Mouse (Mus musculus): ENCODE measurements around the gene Fgfr1op. TPM values are rescaled to one million over a fixed set of nuclear protein-coding genes. Genes with fewer than 3 reads are reported as not detected.
"Not testable (repeated sequence)": the region's sequence is repeated elsewhere in the genome, so short reads cannot be mapped to it uniquely, and the experiment has no call there.

The Fgfr1op gene
- polyA plus RNA-seq, 1 experiment from 2014 or later = 28.6 TPM

GRCm38 (mm10) chr17:8183815-8184214 is 18.5 kb downstream of the Fgfr1op start:
- H3K4me3 ChIP-seq = no peak overlapping the region
- no peaks in the 10 kb centered on the region for H3K27me3 ChIP-seq
- H3K4me1 ChIP-seq (replicated peaks) = no peaks in the 10 kb centered on the region
- peaks cover 47% of the 10 kb centered on the region for H3K36me3 ChIP-seq
- no peak overlapping the region for H3K27ac ChIP-seq (replicated peaks)
- no peak overlapping the region for H3K9ac ChIP-seq
- H3K4me2 ChIP-seq = no peak overlapping the region
- no peak for ATAC-seq (ENCODE audit: low FRiP score, low read depth)
- no peaks in the 10 kb centered on the region for H3K9me3 ChIP-seq
- 90% methylated on average over 5 of the region's 5 CpGs for WGBS

GRCm38 (mm10) chr17:8184217-8184616 is 18.9 kb downstream of the Fgfr1op start:
- H3K36me3 ChIP-seq = peaks cover 48% of the 10 kb centered on the region
- no peaks in the 10 kb centered on the region for H3K9me3 ChIP-seq
- no peak overlapping the region for H3K4me3 ChIP-seq
- H3K27me3 ChIP-seq = no peaks in the 10 kb centered on the region
- no peak overlapping the region for H3K4me2 ChIP-seq
- no peak overlapping the region for H3K9ac ChIP-seq
- no peak for ATAC-seq (ENCODE audit: low FRiP score, low read depth)
- 95% methylated on average over 7 of the region's 7 CpGs for WGBS
- no peaks in the 10 kb centered on the region for H3K4me1 ChIP-seq (replicated peaks)
- H3K27ac ChIP-seq (replicated peaks) = no peak overlapping the region

- Histone ChIP-seq H3K27me3 (no peaks in the 10 kb centered on the region), H3K27ac (replicated peaks) (no peak overlapping the region), H3K9me3 (no peaks in the 10 kb centered on the region), H3K36me3 (peaks cover 47% of the 10 kb centered on the region), H3K4me1 (replicated peaks) (no peaks in the 10 kb centered on the region), H3K4me2 (no peak overlapping the region), H3K4me3 (no peak overlapping the region), H3K9ac (no peak overlapping the region)
- WGBS = 89% methylated on average over 8 of the region's 8 CpGs
- no peak for ATAC-seq (ENCODE audit: low FRiP score, low read depth)
These were observed 28.4 kb downstream of the Fgfr1op start for GRCm38 (mm10) chr17:8193678-8194077.

GRCm38 (mm10) chr17:8195685-8196376 is 30.5 kb downstream of the Fgfr1op start:
- 94% methylated on average over 8 of the region's 8 CpGs for WGBS
- Histone ChIP-seq H3K36me3 (peaks cover 36% of the 10 kb centered on the region), H3K4me1 (replicated peaks) (no peaks in the 10 kb centered on the region), H3K4me3 (no peak overlapping the region), H3K9me3 (no peaks in the 10 kb centered on the region), H3K27me3 (no peaks in the 10 kb centered on the region), H3K9ac (no peak overlapping the region), H3K4me2 (no peak overlapping the region), H3K27ac (replicated peaks) (no peak overlapping the region)
- no peak for ATAC-seq (ENCODE audit: low FRiP score, low read depth)

- H3K9me3 ChIP-seq = no peaks in the 10 kb centered on the region
- H3K27ac ChIP-seq (replicated peaks) = no peak overlapping the region
- no peaks in the 10 kb centered on the region for H3K27me3 ChIP-seq
- no peak overlapping the region for H3K4me3 ChIP-seq
- WGBS = 69% methylated on average over 3 of the region's 3 CpGs
- no peak overlapping the region for H3K9ac ChIP-seq
- no peak overlapping the region for H3K4me2 ChIP-seq
- no peak for ATAC-seq (ENCODE audit: low FRiP score, low read depth)
- H3K36me3 ChIP-seq = peaks cover 27% of the 10 kb centered on the region
- H3K4me1 ChIP-seq (replicated peaks) = no peaks in the 10 kb centered on the region
These were observed 32.4 kb downstream of the Fgfr1op start for GRCm38 (mm10) chr17:8197652-8198051.

GRCm38 (mm10) chr17:8199067-8199935 is 34.0 kb downstream of the Fgfr1op start:
- no peaks in the 10 kb centered on the region for H3K4me1 ChIP-seq (replicated peaks)
- WGBS = 93% methylated on average over 11 of the region's 11 CpGs
- H3K36me3 ChIP-seq = peaks cover 15% of the 10 kb centered on the region
- ATAC-seq (ENCODE audit: low FRiP score, low read depth) = no peak
- H3K27ac ChIP-seq (replicated peaks) = no peak overlapping the region
- H3K9ac ChIP-seq = no peak overlapping the region
- no peaks in the 10 kb centered on the region for H3K9me3 ChIP-seq
- H3K4me3 ChIP-seq = no peak overlapping the region
- no peaks in the 10 kb centered on the region for H3K27me3 ChIP-seq
- no peak overlapping the region for H3K4me2 ChIP-seq

GRCm38 (mm10) chr17:8199936-8200330 is 34.6 kb downstream of the Fgfr1op start:
- no peak for ATAC-seq (ENCODE audit: low FRiP score, low read depth)
- no peaks in the 10 kb centered on the region for H3K27me3 ChIP-seq
- no peaks in the 10 kb centered on the region for H3K4me1 ChIP-seq (replicated peaks)
- peaks cover 10% of the 10 kb centered on the region; the same call in 1 of the 2 replicates for H3K36me3 ChIP-seq
- H3K4me2 ChIP-seq = no peak overlapping the region
- no peaks in the 10 kb centered on the region for H3K9me3 ChIP-seq
- no peak overlapping the region for H3K27ac ChIP-seq (replicated peaks)
- no peak overlapping the region for H3K9ac ChIP-seq
- H3K4me3 ChIP-seq = no peak overlapping the region
- 80% methylated on average over 1 of the region's 1 CpGs for WGBS

GRCm38 (mm10) chr17:8203487-8203886 is 38.2 kb downstream of the Fgfr1op start:
- no peaks in the 10 kb centered on the region for H3K36me3 ChIP-seq
- H3K4me3 ChIP-seq = no peak overlapping the region
- no peaks in the 10 kb centered on the region for H3K27me3 ChIP-seq
- 69% methylated on average over 1 of the region's 1 CpGs for WGBS
- no peak overlapping the region for H3K4me2 ChIP-seq
- no peak overlapping the region for H3K27ac ChIP-seq (replicated peaks)
- H3K9me3 ChIP-seq = no peaks in the 10 kb centered on the region
- no peaks in the 10 kb centered on the region for H3K4me1 ChIP-seq (replicated peaks)
- ATAC-seq (ENCODE audit: low FRiP score, low read depth) = no peak
- no peak overlapping the region for H3K9ac ChIP-seq

GRCm38 (mm10) chr17:8205221-8205631 is 39.9 kb downstream of the Fgfr1op start:
- H3K4me3 ChIP-seq; H3K27me3 ChIP-seq; H3K4me2 ChIP-seq; ATAC-seq (ENCODE audit: low FRiP score, low read depth); H3K27ac ChIP-seq (replicated peaks); H3K36me3 ChIP-seq; H3K9ac ChIP-seq; H3K9me3 ChIP-seq; H3K4me1 ChIP-seq (replicated peaks): not testable (repeated sequence)
- 69% methylated on average over 1 of the region's 1 CpGs for WGBS

GRCm38 (mm10) chr17:8206691-8207090 is 41.4 kb downstream of the Fgfr1op start:
- no peaks in the 10 kb centered on the region for H3K27me3 ChIP-seq
- 93% methylated on average over 5 of the region's 5 CpGs for WGBS
- H3K4me3 ChIP-seq = no peak overlapping the region
- H3K9me3 ChIP-seq = no peaks in the 10 kb centered on the region
- no peak overlapping the region for H3K9ac ChIP-seq
- H3K27ac ChIP-seq (replicated peaks) = no peak overlapping the region
- no peaks in the 10 kb centered on the region for H3K4me1 ChIP-seq (replicated peaks)
- H3K4me2 ChIP-seq = no peak overlapping the region
- no peak for ATAC-seq (ENCODE audit: low FRiP score, low read depth)
- no peaks in the 10 kb centered on the region for H3K36me3 ChIP-seq

GRCm38 (mm10) chr17:8209696-8210095 is 44.4 kb downstream of the Fgfr1op start:
- no peak overlapping the region for H3K4me3 ChIP-seq
- no peaks in the 10 kb centered on the region for H3K9me3 ChIP-seq
- no peak overlapping the region for H3K4me2 ChIP-seq
- no peak overlapping the region for H3K27ac ChIP-seq (replicated peaks)
- no peaks in the 10 kb centered on the region for H3K27me3 ChIP-seq
- H3K4me1 ChIP-seq (replicated peaks) = no peaks in the 10 kb centered on the region
- ATAC-seq (ENCODE audit: low FRiP score, low read depth) = no peak
- WGBS = 95% methylated on average over 2 of the region's 2 CpGs
- no peaks in the 10 kb centered on the region for H3K36me3 ChIP-seq
- no peak overlapping the region for H3K9ac ChIP-seq

GRCm38 (mm10) chr17:8210170-8210569 is 44.9 kb downstream of the Fgfr1op start:
- Histone ChIP-seq H3K4me3 (no peak overlapping the region), H3K27ac (replicated peaks) (no peak overlapping the region), H3K4me2 (no peak overlapping the region), H3K36me3 (no peaks in the 10 kb centered on the region), H3K9me3 (no peaks in the 10 kb centered on the region), H3K9ac (no peak overlapping the region), H3K4me1 (replicated peaks) (no peaks in the 10 kb centered on the region), H3K27me3 (no peaks in the 10 kb centered on the region)
- ATAC-seq (ENCODE audit: low FRiP score, low read depth) = no peak
- WGBS = 67% methylated on average over 3 of the region's 3 CpGs
